Mouse (Mus musculus) yolk sac, embryonic 10.5 days (tissue): ENCODE data around the gene Tceal1.

Source experiments
- DNase-seq: peaks from one replicate; pipeline ENCODE4 v3.0.0-alpha.2; 2017; ENCODE audit warnings: low spot score

The Tceal1 gene

GRCm38 (mm10) chrX:136755464-136755863 lies 47.7 kb downstream of the Tceal1 start:
- no peak for DNase-seq
